Mouse (Mus musculus): ENCODE measurements at regions not wholly inside any gene's neighbourhood (a gene's known extent, or its start where the extent isn't known, plus 50 kb on each side); places are given as distances from the start of the nearest gene placed in this dataset.

- DNase-seq: no peak
Observed at GRCm38 (mm10) chr6:101048836-101049361, 215.5 kb downstream of the Ppp4r2 start.

- DNase-seq: no peak
Observed at GRCm38 (mm10) chr6:101054880-101055279, 221.5 kb downstream of the Ppp4r2 start.

- no peak for DNase-seq
Observed at GRCm38 (mm10) chr6:101056318-101056717, 222.9 kb downstream of the Ppp4r2 start.

- DNase-seq: no peak
Observed at GRCm38 (mm10) chr6:101059058-101059457, 225.6 kb downstream of the Ppp4r2 start.

GRCm38 (mm10) chr6:101062186-101062585 is 228.8 kb downstream of the Ppp4r2 start:
- DNase-seq: no peak

- no peak for DNase-seq
Observed at GRCm38 (mm10) chr6:101075753-101076516, 242.5 kb downstream of the Ppp4r2 start.

- no peak for DNase-seq
Observed at GRCm38 (mm10) chr6:101078294-101078693, 244.9 kb downstream of the Ppp4r2 start.

GRCm38 (mm10) chr6:101083676-101084075 is 250.3 kb downstream of the Ppp4r2 start:
- DNase-seq: peak; percentile 1

GRCm38 (mm10) chr6:101092179-101092578 is 258.8 kb downstream of the Ppp4r2 start:
- no peak for DNase-seq
